Mouse (Mus musculus): ENCODE results near the gene Irf3.

Gene Irf3

DNA sequence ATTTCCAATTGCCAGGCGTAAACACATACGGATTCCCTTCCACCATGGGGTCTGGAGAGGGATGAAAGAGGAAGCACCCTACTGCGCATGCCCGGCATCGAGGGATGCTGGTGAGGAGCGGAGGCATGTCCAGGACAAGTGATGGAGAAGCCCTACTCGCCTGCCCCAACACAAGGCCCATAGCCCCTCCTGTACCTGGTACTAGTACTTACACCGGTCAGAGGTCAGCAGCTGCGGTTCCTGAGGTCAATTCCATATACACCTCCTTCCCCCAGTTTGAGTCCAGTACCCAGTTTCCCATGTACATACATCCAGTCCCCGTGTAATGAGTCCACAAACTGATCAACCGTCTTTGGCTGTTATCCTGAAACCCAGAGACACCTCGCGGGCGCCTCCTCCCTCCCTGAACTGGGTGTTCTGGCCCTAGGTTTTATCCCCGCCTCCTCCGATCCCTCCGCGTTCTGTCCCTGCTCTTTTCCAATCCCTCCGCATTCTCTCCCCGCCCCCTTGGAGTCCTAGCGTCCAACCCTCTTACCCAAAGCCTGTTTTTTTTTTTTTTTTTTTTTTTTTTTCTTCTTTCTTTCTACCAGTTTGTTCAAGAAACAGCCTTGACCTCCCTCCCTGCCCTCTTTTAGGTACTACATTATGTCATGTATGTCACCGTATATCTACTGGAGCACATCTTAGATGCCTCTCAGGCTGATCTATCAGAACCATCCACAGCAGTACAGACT, 22.9 kb upstream of the Irf3 start, which contains the start of gene Cpt1c:
Gene Cpt1c (minus strand): TSS at position 469 of the 734 bp plus-strand sequence.
- DNase-seq (ENCODE audit: low spot score in 2 of 2), result peak; percentile 66 to 93

DNA sequence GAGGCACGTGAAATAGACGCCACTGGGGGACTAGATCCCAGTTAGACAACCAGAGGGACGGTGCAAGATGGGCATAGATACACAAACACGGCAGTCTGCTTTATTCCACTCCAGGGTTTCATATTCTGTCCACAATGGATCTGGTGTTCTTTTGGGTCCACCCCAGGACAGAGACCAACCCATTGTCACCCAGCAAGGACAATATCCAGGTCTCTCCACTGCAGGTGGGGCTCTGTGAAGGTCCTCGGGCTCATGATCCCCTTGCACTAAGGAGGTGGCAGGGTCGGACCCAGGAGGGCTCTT, 22.4 kb upstream of the Irf3 start:
- no peak for DNase-seq (ENCODE audit: low spot score in 2 of 2)

DNA sequence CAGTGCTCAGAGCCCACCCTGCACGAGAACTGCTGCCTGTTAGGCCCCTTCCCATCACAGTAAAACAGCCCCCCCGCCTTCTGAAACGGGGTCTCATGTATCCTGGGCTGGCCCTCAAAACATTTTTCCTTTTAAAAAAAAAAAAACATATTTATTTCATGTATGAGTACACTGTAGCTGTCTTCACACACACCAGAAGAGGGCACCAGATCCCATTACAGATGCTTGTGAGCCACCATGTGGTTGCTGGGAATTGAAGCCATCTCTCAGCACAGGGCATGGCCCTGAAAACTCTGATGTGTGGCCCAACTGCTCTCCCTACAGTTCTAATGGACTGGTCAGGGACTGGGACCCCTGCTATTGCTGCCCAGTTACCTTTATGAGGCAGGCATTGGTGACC, 19.1 kb upstream of the Irf3 start:
- DNase-seq (ENCODE audit: low spot score in 2 of 2), result no peak

DNA sequence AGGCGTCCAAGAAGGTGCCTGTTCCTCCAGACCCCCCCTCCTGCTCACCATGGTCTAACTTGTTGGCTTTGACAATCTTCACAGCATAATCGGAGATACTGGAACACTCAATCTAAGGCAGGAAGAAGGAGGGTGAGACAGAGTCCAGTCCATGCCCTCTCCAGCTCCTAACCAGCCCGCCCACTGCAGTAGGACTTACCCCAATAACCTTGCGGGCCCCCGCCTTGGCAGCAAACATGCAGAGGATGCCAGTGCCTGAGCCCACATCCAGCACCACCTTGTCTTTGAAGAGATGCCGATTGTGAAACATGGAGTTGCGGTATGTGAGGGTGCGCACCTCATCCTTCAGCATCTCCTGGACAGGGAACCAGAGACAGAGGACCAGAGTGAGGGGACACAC, 15.9 kb upstream of the Irf3 start:
- no peak for DNase-seq (ENCODE audit: low spot score in 2 of 2)

DNA sequence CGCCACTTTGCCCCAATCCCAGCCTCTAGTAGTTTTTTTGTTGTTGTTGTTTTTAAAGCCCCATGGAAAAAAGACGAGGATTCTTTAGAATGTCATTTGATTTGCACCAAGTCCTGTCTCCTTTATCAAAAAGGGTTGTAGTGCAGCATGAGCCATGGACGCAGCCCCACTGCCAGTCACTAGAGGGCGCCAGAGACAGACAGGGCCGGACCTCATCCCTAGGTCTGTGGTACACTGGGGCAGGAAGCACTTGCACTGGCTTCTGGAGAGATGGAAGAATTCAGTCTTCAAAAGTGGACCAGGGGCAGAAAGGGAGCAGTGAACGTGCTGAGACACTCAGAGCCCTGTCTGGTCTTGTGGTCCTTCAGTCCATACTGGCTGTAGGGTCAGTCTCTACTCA, 14.4 kb upstream of the Irf3 start:
- DNase-seq (ENCODE audit: low spot score in 2 of 2), result peak in 1 of 2 experiments; percentile 87

DNA sequence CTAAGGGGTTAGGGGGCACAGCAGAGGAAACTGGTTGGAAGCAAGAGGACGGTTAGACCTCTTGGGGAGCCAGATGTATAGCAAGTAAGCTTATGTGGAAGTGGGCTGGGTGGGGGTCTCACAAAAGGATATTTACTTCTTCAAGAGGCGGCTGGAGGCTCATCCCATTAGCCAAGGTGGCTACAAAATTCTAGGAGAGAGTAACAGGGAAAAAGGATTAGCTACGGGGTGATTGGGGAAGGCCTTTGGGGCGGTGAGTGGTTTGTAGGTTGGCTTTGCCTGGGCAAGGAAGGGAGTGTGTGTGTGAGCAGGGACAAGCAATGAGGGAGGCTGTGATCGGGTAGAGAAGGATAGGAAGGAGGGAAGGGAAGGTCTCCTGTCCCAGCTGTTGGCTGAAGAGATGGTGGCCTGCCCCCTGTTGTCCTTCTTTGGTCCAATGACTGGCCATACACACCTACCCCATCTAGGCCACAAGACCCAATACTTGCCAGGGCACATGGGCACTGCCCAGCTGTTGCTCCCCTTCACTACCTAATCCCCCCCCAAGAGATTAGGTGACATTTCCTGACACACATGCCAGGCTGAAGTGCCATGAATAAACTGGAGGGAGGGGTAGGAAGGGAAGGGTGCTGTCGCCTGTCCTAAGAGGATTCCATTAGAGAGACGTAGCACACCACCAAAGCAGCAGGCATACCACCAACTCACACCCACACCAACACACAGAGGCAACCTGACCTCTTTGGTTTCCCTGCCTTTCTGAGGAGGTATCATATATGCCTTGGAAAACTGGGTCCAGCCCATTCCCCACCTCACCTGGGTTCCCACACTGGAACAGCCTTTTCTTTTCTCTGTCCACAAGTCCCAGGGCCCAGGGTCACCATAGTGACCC, 13.3 kb upstream of the Irf3 start:
- no peak for DNase-seq (ENCODE audit: low spot score in 2 of 2)

DNA sequence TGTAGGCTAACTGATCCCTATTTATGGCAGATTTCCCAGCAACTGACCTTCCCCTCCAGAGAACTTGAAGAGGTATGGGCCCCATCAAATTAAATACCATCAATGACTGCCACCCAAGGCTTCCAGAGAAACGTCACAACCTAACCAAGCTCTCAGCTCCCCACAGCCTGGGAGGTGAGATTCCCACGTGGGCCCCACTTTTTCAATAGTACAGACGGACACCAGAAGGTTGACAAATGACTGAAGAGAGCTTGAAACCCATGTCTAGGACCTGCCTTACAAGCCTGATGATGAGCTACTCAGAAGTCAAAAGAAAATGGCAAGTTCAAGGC, 12.6 kb upstream of the Irf3 start:
- DNase-seq (ENCODE audit: low spot score in 2 of 2), result no peak

DNA sequence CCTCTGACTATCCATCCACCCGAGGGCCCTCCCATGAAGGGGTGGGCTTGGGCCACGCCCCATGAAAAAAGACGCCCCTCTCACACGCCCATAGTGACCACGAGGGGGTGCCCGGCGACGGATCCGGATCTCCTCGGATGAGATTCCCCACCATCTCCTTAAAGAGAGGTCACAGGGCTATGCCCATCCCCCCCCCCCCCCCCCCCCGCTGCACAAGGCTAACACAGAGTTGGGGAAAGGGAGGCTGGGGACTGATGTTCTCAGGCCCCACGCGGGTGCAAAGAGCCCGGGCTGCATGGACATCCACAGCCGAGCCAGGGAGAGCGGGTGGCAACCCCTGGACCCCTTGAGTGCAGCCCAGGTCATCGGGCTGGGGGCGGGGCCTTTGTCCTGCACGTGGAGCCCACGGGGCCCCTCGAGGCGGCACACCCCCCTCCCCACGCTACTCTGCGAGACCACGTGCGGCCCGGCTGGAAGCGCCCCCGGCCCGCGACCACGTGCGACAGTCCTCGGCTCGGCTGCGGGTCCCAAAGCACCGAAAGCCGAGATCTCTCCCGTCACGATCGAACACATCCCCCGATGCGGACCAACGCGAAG, 11.8 kb upstream of the Irf3 start:
- DNase-seq (ENCODE audit: low spot score in 2 of 2), result peak in 1 of 2 experiments; percentile 55

DNA sequence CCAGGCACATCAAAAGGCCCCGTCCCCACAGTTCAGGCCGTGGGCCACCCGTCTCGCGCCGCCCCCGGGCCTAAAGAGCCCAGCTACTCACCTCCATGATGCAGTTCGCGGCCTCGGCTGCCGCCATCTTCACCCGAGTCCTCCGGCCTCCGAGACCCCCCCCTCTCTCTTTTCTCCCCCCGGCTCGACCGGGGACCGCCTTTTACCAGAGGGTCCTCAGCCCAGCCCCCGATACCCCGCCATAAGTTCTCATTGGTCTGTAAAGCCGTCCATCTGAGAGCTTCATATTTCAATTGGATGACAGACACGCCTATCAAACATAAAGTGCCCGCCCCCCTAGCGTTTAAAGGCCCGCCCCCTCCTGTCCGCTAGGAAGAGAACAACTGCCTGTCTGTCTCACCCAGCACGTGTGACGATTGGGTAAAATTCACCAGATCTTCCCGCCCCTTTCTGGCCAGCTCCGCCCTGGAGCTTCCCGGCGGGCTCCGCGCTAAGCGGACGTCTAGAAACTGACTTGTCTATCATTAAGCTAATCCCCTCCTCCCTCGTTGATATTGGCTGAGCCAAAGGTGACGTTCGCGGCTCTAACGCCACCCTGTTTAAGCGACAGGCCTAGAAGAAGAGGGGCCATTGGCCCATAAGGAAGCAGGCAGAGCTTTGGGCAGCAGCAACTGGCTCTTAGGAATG, 11.1 kb upstream of the Irf3 start, which contains the start of gene Prmt1:
Gene Prmt1 (minus strand): TSS at position 377 of the 687 bp plus-strand sequence.
- peak; percentile 99 to 100 for DNase-seq (ENCODE audit: low spot score in 2 of 2)

DNA sequence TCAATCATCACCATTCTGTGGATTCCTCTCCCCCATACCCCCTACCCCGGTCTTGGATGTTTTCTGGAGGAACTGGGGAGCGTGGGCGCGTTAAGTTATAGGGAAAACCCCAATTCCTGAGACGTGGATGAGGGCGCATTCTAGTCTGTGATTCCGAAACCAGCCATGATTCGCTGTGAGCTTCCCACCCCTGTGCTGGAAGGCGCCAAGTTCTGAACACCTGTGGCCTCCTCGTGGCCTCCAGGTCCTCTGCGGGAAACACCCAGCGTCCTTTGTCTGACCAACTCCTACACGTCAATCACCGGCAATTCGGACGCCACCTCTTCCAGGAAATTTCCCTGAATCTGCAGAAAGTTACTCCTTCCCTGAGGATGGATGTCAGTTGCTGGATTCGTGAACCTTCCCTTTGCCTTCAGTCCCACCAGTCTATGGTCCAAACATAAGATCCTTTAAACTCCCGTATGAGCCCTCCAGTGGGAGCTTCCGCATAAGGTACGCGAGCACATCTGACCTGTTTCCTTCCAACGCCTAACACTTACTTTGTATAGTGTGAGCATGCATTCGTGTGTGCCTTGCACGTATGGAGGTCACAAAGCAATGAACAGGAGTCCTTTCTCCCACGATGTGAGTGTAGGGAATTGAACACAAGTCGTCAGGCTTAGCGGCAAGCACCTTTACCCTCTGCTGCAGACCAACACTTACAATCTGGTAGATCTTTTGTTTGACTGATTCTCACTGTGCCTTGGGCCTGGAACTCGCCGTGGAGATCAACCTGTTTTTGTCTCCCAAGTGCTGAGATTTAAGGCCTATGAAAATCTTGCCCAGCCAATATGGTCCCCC, 10.3 kb upstream of the Irf3 start:
- no peak for DNase-seq (ENCODE audit: low spot score in 2 of 2)

DNA sequence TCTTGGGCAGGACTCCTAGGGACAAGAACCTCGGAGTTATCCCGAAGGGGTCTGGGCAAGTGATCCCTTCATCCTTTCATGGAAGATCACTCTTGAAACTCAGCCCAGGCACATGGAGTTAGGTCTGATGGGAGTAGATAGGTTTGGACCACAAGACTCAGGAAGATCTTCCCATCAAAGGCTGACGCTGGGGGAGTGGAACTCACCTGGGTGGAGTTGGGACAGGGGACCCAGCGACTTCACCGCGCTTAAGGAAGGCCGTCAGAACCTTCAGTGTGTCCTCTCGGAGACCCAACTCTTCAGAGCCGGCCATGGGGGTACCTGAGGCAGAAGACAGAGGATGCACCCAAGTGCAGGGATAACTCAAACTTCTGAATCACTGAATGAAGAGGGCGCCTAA, 776 bp upstream of the Irf3 start:
- DNase-seq (ENCODE audit: low spot score in 2 of 2), result no peak

DNA sequence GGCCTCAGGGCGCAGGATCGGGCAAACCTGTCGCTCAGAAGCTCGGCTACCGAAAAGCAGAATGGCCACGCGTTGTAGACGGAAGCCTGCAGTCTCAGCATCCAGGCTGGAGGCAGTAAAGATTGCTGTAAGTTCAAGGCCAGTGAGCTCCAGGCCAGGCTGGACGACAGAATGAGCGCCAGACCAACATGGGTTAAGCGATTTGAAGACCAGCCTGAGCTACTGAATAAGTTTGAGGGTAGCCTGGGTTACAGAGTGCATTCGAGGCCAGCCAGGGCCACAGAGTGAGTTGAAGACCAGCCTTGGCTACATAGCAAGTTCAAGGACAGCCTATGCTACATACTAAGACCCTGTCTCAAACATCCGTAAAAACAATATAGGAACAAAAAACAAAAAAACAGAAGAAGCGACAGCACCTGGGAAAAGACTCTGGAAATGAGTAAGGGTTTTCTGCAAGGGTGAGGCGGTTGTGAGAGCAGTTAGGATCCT, 536 bp downstream of the Irf3 start:
- DNase-seq (ENCODE audit: low spot score in 2 of 2), result no peak

DNA sequence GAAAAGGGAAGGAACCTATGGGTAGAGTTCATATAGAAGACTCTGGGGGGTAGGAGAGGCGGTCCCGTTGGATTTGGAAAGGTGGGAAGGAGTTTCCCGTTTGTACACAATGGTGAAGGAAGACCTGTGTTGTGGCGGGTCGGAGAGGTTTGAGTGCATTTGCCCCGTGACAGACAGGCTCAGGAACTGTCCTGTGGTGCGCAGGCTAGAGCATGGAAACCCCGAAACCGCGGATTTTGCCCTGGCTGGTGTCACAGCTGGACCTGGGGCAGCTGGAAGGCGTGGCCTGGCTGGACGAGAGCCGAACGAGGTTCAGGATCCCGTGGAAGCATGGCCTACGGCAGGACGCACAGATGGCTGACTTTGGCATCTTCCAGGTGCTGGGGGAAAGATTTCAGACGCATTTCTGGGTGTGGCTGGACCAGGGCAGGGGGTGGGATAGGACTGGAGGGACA, 1.1 kb downstream of the Irf3 start, which contains the start of gene Bcl2l12:
Gene Bcl2l12 (minus strand): TSS at position 212 of the 455 bp plus-strand sequence.
- no peak for DNase-seq (ENCODE audit: low spot score in 2 of 2)

DNA sequence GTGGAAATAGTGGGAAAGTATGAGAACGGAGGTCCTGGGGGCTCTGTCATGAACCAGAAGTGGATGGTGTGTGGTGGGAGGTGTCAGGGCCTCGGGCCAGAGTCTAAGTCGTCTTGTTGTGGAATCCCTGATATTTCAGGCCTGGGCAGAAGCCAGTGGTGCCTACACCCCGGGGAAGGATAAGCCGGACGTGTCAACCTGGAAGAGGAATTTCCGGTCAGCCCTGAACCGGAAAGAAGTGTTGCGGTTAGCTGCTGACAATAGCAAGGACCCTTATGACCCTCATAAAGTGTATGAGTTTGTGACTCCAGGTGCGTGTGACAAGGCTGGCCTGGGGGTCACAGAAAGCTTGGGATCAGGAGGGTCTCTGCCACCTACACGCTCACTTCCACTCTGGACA, 2.3 kb downstream of the Irf3 start:
- DNase-seq (ENCODE audit: low spot score in 2 of 2), result no peak

DNA sequence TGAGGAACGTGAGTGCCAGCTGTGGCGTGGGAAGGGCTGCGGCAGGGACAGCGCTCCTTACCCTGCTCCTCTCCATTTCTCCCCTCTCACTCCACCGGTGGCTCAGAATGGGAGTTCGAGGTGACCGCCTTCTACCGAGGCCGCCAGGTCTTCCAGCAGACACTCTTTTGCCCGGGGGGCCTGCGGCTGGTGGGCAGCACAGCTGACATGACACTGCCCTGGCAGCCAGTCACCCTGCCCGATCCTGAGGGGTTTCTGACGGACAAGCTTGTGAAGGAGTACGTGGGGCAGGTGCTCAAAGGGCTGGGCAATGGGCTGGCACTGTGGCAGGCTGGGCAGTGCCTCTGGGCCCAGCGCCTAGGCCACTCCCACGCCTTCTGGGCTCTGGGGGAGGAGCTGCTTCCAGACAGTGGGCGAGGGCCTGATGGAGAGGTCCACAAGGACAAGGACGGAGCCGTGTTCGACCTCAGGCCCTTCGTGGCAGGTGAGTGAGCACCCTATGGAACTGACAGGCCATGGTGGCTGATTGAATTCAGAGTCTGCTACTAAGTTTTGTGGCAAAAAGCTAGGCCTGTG, 3.2 kb downstream of the Irf3 start:
- DNase-seq (ENCODE audit: low spot score in 2 of 2), result no peak

DNA sequence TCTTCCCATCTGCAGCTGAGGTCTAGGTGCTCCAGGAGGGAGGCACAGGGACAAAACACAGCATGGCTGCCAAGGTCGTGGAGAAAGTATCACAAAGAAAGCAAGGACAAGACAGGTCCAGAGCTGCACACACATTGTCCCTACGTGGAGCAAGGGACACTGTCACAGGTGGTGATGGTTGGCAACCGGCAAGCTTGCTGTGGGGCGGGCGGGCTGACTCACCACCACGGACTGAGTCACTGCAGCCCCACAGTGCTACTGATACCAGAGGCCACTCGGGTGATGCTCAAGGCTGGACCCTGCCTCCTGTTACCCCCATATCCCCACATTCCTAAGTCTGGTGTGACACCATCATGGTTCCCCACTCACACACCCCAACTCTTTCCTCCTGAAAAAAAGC, 5.0 kb downstream of the Irf3 start:
- no peak for DNase-seq (ENCODE audit: low spot score in 2 of 2)

DNA sequence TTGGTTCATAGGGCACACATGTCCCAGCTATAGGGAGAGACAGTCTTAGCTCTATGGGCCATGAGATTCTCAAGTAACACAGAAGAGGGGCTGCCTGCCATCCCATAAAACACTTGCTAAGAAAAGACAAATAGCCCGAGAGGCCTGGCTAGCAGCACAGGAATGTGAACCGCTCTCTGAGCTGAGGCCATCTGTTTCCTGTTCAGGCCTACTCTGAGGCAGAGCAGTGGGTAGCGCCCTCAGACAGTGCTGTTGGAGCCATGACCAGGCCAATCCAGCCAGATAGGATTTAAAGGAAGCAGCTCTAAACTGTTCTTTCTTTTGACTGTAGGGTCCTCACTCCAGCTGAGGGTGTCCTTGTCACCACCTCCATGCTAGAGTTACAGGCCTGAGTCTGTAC, 7.1 kb downstream of the Irf3 start:
- DNase-seq (ENCODE audit: low spot score in 2 of 2), result no peak

DNA sequence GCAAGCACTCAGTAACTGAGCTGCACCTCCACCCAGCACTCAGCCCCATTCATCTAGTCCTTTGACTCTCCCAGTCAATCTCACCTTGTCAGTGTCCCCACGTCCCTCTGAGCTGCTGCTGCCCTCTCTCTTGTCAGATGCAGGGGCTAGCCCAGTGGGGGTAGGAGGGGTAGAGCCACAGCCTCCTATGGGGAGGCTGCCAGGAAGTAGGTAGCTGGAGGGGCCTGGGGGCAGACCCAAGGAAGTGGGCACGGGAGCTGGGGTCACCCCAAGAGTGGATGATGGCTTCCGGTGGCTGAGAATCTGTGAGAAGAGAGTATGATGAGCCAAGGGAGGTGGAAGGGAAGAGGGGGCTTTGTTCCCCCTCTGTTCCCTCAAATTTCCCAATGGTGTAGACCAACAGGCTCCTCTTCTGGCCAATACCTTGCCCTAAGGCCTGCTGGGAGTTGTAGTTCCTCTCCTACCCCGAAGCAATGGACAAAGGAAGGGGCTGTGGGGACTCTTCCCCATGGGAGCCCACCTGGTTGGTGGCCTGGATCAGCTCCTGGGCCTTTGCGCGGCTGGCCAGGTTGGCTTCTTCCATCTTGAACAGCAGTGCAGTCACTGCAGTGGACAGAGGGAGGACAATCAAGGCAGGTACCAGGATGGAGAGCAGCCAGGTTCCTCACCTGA, 8.0 kb downstream of the Irf3 start:
- DNase-seq (ENCODE audit: low spot score in 2 of 2), result no peak

DNA sequence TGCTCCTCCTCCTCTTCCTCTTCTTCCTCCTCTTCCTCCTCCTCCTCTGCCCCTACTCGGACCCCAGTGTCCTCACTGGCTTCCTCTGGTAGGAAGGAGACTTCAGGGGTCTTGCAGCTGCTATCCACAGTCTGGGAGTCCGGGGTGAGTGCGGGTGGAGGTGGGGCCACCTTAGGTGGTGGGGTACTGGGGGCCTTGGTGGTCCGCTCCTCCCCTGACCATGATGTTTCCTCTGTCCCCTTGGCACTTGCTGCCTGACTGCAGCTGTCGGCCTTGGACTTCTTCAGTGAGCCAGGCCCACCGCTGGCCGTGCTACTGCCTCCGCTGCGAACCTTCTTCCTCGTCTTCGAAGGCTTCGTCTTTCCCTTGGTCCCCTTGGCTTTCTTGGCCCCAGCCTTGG, 9.1 kb downstream of the Irf3 start:
- no peak for DNase-seq (ENCODE audit: low spot score in 2 of 2)

DNA sequence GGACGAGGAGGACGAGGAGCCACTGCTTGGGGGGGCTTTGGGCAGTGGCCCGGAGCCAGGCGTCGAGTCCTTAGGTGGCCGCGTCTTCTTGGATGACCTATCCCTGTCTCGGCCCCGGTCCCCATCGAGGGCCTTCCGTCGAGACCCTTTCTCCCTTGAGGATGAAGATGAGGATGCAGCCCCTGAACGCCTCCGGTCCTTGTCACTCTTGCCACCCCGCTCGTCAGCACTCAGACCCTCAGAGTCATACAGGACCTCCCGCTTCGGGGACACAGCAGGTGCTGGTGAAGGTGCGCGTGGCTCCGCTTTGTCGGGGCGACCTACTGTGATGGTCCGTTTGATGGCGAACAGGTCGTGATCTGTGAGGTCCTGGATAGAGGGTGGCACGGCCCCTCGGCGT, 9.7 kb downstream of the Irf3 start:
- DNase-seq (ENCODE audit: low spot score in 2 of 2), result no peak
